Mouse (Mus musculus) heart, embryonic 16.5 days (tissue): ENCODE measurements around the gene Pim1. TPM values are rescaled to one million over a fixed set of nuclear protein-coding genes. Genes with fewer than 3 reads are reported as not detected.
"Not testable (repeated sequence)": the region's sequence is repeated elsewhere in the genome, so short reads cannot be mapped to it uniquely, and the experiment has no call there.

ENCODE experiments used
- ATAC-seq: fragments of 200-750 bp; cut with Nextera tagmentation; replicated peaks from 2 replicates; pipeline ENCODE4 v1.8.0; 2017; ENCODE audit warnings: moderate number of reproducible peaks; ENCODE audit not compliant: insufficient read depth, low FRiP score; ENCODE audit errors: extremely low read depth
- H3K27ac ChIP-seq: fragments of 300-500 bp; sonication (generic); 2 replicates; pipeline ENCODE4 v1.5.1; 2014; ENCODE audit warnings: mild to moderate bottlenecking, low read length, control low read depth, moderate library complexity
- H3K27me3 ChIP-seq: fragments of 300-500 bp; sonication (generic); 2 replicates; pipeline ENCODE4 v1.6.1; 2014; ENCODE audit warnings: low read length, mixed read lengths; ENCODE audit not compliant: control insufficient read depth, insufficient read depth
- H3K36me3 ChIP-seq: fragments of 300-500 bp; sonication (generic); 2 replicates; pipeline ENCODE4 v1.6.1; 2014; ENCODE audit not compliant: control insufficient read depth, insufficient read depth
- H3K4me1 ChIP-seq: fragments of 300-500 bp; sonication (generic); 2 replicates; pipeline ENCODE4 v1.6.1; 2014; ENCODE audit warnings: low read length, mixed read lengths; ENCODE audit not compliant: control insufficient read depth, insufficient read depth
- H3K4me2 ChIP-seq: fragments of 300-500 bp; sonication (generic); 2 replicates; pipeline ENCODE4 v1.6.1; 2014; ENCODE audit warnings: low read depth, mild to moderate bottlenecking, control low read depth, low read length
- H3K4me3 ChIP-seq: fragments of 300-500 bp; sonication (generic); 2 replicates; pipeline ENCODE4 v1.5.1; 2014; ENCODE audit warnings: mild to moderate bottlenecking, control low read depth, low read length
- H3K9ac ChIP-seq: fragments of 300-500 bp; sonication (generic); 2 replicates; pipeline ENCODE4 v1.6.1; 2014; ENCODE audit warnings: low read length, control low read depth
- H3K9me3 ChIP-seq: fragments of 300-500 bp; sonication (generic); replicated peaks from 2 replicates; pipeline ENCODE4 v1.6.1; 2016; ENCODE audit warnings: low read length; ENCODE audit not compliant: control insufficient read depth
- WGBS: fragments of 180-500 bp; shearing (Covaris S2); extraction: QIAGEN DNeasy Blood & Tissue Kit; methylation state at CpG from one replicate; pipeline ENCODE4 v1.1.7; 2014; 5-methylcytosine and 5-hydroxymethylcytosine counted together
- polyA plus RNA-seq: library from polyadenylated mRNA; unstranded; fragments of >200 nt; fragmentation: Nextera tagmentation; extraction: Ambion mirVana; gene quantifications from 2 replicates; pipeline ENCODE4 v1.2.1, GENCODE M21; 2015

Gene Pim1
- polyA plus RNA-seq, 1 experiment from 2014 or later = 15.7 TPM

- peak; percentile 71 for ATAC-seq
- H3K4me3 ChIP-seq = peak overlapping the region; percentile 24
- peak overlapping the region; percentile 70 for H3K9ac ChIP-seq
- peak overlapping the region; percentile 57 for H3K4me2 ChIP-seq
- no peaks in the 10 kb centered on the region for H3K36me3 ChIP-seq
- no peaks in the 10 kb centered on the region for H3K27me3 ChIP-seq
- 11% methylated on average over 34 of the region's 34 CpGs for WGBS
- H3K4me1 ChIP-seq = peaks cover 28% of the 10 kb centered on the region
- peak overlapping the region; percentile 90 for H3K27ac ChIP-seq
- peaks cover 5% of the 10 kb centered on the region; the same call in 1 of the 2 replicates for H3K9me3 ChIP-seq
These were observed 39.4 kb upstream of the Pim1 start for GRCm38 (mm10) chr17:29450899-29451840.

- H3K27me3 ChIP-seq = no peaks in the 10 kb centered on the region
- H3K9me3 ChIP-seq = peaks cover 5% of the 10 kb centered on the region; the same call in 1 of the 2 replicates
- H3K4me2 ChIP-seq = peak overlapping the region; percentile 57
- 25% methylated on average over 8 of the region's 8 CpGs for WGBS
- H3K36me3 ChIP-seq = no peaks in the 10 kb centered on the region
- H3K4me3 ChIP-seq = no peak overlapping the region
- ATAC-seq = no peak
- peak overlapping the region; percentile 70 for H3K9ac ChIP-seq
- H3K27ac ChIP-seq = peak overlapping the region; percentile 90
- peaks cover 33% of the 10 kb centered on the region for H3K4me1 ChIP-seq
These were observed 38.7 kb upstream of the Pim1 start for GRCm38 (mm10) chr17:29451841-29452210.

- peaks cover 53% of the 10 kb centered on the region for H3K4me1 ChIP-seq
- ATAC-seq, H3K36me3 ChIP-seq, H3K4me2 ChIP-seq, H3K27me3 ChIP-seq, H3K9ac ChIP-seq, H3K9me3 ChIP-seq, H3K27ac ChIP-seq, H3K4me3 ChIP-seq: not testable (repeated sequence)
- 83% methylated on average over 2 of the region's 3 CpGs for WGBS
These were observed 36.4 kb upstream of the Pim1 start for GRCm38 (mm10) chr17:29454119-29454518.

GRCm38 (mm10) chr17:29455411-29456120 is 35.0 kb upstream of the Pim1 start:
- H3K27me3 ChIP-seq = no peaks in the 10 kb centered on the region
- WGBS = 40% methylated on average over 9 of the region's 9 CpGs
- H3K9me3 ChIP-seq = peaks cover 5% of the 10 kb centered on the region; the same call in 1 of the 2 replicates
- H3K27ac ChIP-seq = peak overlapping the region; percentile 98
- H3K4me3 ChIP-seq = no peak overlapping the region
- no peak for ATAC-seq
- H3K9ac ChIP-seq = peak overlapping the region; percentile 44; the same call in 1 of the 2 replicates
- no peaks in the 10 kb centered on the region for H3K36me3 ChIP-seq
- peaks cover 63% of the 10 kb centered on the region for H3K4me1 ChIP-seq
- H3K4me2 ChIP-seq = no peak overlapping the region

GRCm38 (mm10) chr17:29456476-29456875 is 34.1 kb upstream of the Pim1 start:
- Histone ChIP-seq H3K4me3 (no peak overlapping the region), H3K4me1 (peaks cover 54% of the 10 kb centered on the region), H3K9me3 (peaks cover 5% of the 10 kb centered on the region; the same call in 1 of the 2 replicates), H3K36me3 (no peaks in the 10 kb centered on the region), H3K4me2 (no peak overlapping the region), H3K9ac (no peak overlapping the region), H3K27ac (peak overlapping the region; percentile 98), H3K27me3 (no peaks in the 10 kb centered on the region)
- no peak for ATAC-seq
- WGBS = 94% methylated on average over 4 of the region's 4 CpGs

- WGBS = 70% methylated on average over 2 of the region's 2 CpGs
- peaks cover 5% of the 10 kb centered on the region; the same call in 1 of the 2 replicates for H3K9me3 ChIP-seq
- ATAC-seq = no peak
- peak overlapping the region; percentile 71; the same call in 1 of the 2 replicates for H3K9ac ChIP-seq
- no peak overlapping the region for H3K4me3 ChIP-seq
- H3K4me1 ChIP-seq = peaks cover 50% of the 10 kb centered on the region
- H3K27ac ChIP-seq = peak overlapping the region; percentile 98
- H3K36me3 ChIP-seq = no peaks in the 10 kb centered on the region
- no peak overlapping the region for H3K4me2 ChIP-seq
- H3K27me3 ChIP-seq = no peaks in the 10 kb centered on the region
These were observed 33.6 kb upstream of the Pim1 start for GRCm38 (mm10) chr17:29456926-29457325.

- peak overlapping the region; percentile 20 for H3K4me3 ChIP-seq
- no peaks in the 10 kb centered on the region for H3K36me3 ChIP-seq
- ATAC-seq = peak; percentile 87
- H3K4me2 ChIP-seq = peak overlapping the region; percentile 63
- H3K4me1 ChIP-seq = peaks cover 48% of the 10 kb centered on the region
- H3K9me3 ChIP-seq = 0 out of 2 replicates have a peak, but pooled peaks cover 2% of the 10 kb centered on the region
- peak overlapping the region; percentile 71 for H3K9ac ChIP-seq
- no peaks in the 10 kb centered on the region for H3K27me3 ChIP-seq
- peak overlapping the region; percentile 98 for H3K27ac ChIP-seq
- WGBS = 31% methylated on average over 11 of the region's 11 CpGs
These were observed 32.6 kb upstream of the Pim1 start for GRCm38 (mm10) chr17:29457795-29458560.

- Histone ChIP-seq H3K36me3 (no peaks in the 10 kb centered on the region), H3K9ac (peak overlapping the region; percentile 71), H3K9me3 (no peaks in the 10 kb centered on the region), H3K4me1 (peaks cover 59% of the 10 kb centered on the region), H3K4me2 (peak overlapping the region; percentile 63), H3K4me3 (peak overlapping the region; percentile 31), H3K27me3 (no peaks in the 10 kb centered on the region), H3K27ac (peak overlapping the region; percentile 98)
- WGBS = 8% methylated on average over 24 of the region's 24 CpGs
- no peak for ATAC-seq
These were observed 31.0 kb upstream of the Pim1 start for GRCm38 (mm10) chr17:29459321-29460118.
